Mouse (Mus musculus) C2C12 (cell line): ENCODE data around the gene Ube2l3.

Experiments used
- CEBPB ChIP-seq: IDR thresholded peaks from one replicate; pipeline ENCODE4 v1.6.1; 2011; ENCODE audit warnings: low read depth, mild to moderate bottlenecking, control low read depth, moderate library complexity
- CTCF ChIP-seq: IDR thresholded peaks from one replicate; pipeline ENCODE4 v1.5.1; 2011; ENCODE audit not compliant: control insufficient read depth, insufficient read depth, insufficient read length
- MAX ChIP-seq: IDR thresholded peaks from one replicate; pipeline ENCODE4 v1.6.1; 2011; ENCODE audit warnings: mild to moderate bottlenecking, control low read depth
- MYOD1 ChIP-seq: IDR thresholded peaks from one replicate; pipeline ENCODE4 v1.6.1; 2011; ENCODE audit warnings: low read depth; ENCODE audit not compliant: control insufficient read depth, insufficient read length
- MYOG ChIP-seq: IDR thresholded peaks from one replicate; pipeline ENCODE4 v1.6.1; 2011; ENCODE audit not compliant: control insufficient read depth, insufficient read length; ENCODE audit errors: extremely low read depth
- USF1 ChIP-seq: IDR thresholded peaks from one replicate; pipeline ENCODE4 v1.6.1; 2011; ENCODE audit warnings: low read depth, mild to moderate bottlenecking, control low read depth, moderate library complexity

DNA sequence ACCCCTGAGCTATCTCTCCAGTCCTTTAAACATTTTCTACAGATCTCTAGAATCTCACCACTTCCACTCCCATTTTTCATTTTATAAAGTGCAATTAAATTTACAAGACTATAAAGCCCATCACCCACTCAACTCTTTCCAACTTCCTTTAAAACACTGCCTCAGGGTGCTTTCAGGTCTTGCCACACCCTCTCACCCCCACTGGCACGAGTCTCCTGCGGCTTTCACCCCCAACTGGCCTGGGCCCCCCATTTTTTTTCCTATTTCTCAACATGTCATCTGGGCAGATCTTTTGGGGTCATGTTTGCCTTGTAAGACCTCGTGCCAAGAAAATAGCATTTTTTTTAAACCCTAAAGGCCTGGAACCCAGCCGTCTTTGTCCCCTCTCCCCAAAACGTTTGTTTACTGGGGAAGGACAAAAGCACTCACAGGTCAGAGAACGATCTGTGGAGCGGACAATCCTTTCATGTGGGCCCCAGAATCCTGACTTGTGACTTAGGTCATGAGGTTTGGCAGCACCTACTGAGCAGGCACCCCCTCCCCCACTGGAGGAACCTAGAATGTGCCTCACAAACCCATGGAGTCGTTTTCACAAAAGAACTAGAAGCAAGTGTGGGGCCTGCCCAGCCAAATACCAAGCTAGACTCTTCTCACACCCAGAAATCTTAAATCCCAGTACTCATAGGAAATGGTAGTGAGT lies 14.6 kb upstream of the Ube2l3 start:
- TF ChIP-seq MAX (no peak), CTCF (no peak), USF1 (no peak), MYOG (no peak), CEBPB (no peak), MYOD1 (no peak)
